Mouse (Mus musculus): ENCODE results near the gene Gm27021.

DNA sequence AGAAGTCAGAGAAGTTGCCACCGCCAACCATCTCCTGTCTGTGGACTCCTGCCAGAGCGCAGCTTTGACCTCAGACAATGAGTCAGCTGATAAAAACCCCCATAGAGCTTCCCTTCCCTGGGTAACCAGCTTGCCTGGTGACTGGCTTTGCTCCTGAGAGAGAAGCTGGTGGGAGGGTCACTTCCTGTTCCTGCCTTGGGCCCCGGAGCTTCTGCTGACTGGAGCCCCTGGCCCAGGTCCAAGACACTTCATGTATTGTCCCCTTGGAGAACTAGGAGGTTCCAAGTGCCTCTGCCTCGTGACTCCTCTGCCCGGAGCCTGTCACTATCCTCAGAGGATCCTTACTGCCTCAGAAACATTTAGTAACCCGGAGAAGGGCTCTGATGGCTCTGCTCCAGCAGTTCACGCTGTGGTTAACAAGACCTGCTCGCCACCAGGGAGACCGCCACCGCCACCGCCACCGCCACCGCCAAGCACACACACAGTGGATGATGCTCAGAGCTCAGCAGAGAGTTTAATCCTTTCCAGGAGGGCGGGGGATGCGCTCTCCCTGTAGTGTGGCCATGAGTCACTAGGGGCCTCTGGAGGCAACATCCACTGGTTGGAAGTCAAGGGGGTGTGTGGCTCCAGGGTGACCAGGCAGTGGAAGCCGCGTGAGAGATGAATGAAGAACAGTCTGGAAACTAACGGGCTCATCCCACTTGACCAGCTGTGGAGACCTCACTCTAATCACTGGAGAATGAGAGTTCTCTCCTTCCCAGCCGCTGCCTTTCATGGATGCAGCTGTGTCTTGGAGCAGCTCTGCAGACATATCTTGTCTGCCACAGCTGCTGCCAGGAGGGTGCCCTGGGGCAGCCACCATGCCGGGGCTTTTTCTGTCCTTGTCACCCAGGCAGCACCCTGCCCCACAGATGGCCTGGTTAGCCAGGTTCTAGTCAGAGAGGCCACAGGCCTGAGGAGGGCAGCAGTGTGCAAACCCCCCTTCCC, 103.7 kb downstream of the Gm27021 start:
- TF ChIP-seq CTCF (IDR thresholded peaks at IDR 0.05; ENCODE audit: extremely low read depth, insufficient read length, insufficient replicate concordance, low read depth, low read length) = no peak
- TF ChIP-seq POLR2A (IDR thresholded peaks at IDR 0.05; ENCODE audit: low read depth, low read length) = no peak
